Mouse (Mus musculus) 3T3-L1 (cell line): ENCODE measurements around the gene Ppp1r3c.

Experiments used
- DNase-seq: peaks from one replicate; pipeline ENCODE4 v3.0.0-alpha.2; 2015; ENCODE audit warnings: low read depth, low spot score

The Ppp1r3c gene

GRCm38 (mm10) chr19:36682560-36682959 lies 53.9 kb downstream of the Ppp1r3c start:
- no peak for DNase-seq
